Mouse (Mus musculus): Measurements from ENCODE around the gene Nckap5.

DNA sequence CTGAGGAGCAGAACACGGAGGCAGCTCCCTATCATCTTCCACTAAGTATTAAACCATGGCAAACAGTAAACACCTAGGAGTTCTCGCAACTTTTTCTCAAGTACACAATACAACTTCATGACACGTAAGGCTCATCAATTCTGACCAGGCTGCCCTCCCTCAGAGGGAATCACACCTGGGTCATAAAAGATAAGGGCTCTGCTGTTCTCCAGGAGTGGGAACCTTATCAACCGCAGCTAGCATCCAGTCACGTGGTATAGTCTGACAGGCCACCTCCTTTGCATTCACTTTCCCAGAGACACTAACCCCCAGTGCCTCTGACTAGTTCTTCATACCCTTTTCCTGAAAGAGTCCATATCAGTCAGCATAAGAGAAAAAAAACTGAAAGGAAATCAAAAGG lies 179.8 kb downstream of the Nckap5 start:
- TF ChIP-seq CTCF (IDR thresholded peaks at IDR 0.05; ENCODE audit: low read depth, low read length), result no peak
- no peak for TF ChIP-seq POLR2A (IDR thresholded peaks at IDR 0.05; ENCODE audit: extremely low read depth, insufficient read depth, low read length)

Data from liver, adult 2 months (tissue).